Mouse (Mus musculus) bone marrow, adult 2 months (tissue): ENCODE measurements around the gene Taf6.

Source experiments
- CTCF ChIP-seq: fragments of 200-500 bp; IDR thresholded peaks from 2 replicates; pipeline ENCODE4 v1.5.1; 2011; ENCODE audit warnings: low read length, control low read depth; ENCODE audit not compliant: control insufficient read depth, insufficient read depth
- POLR2A ChIP-seq: fragments of 200-500 bp; IDR thresholded peaks from 2 replicates; pipeline ENCODE4 v1.6.1; 2011; ENCODE audit warnings: low read depth, mild to moderate bottlenecking, control low read depth, low read length, borderline replicate concordance; ENCODE audit not compliant: control insufficient read depth

GRCm38 (mm10) chr5:138225700-138226099, 38.4 kb upstream of the Taf6 start, which contains the start of gene Nxpe5:
- TF ChIP-seq POLR2A (no peak), CTCF (no peak)
